Mouse (Mus musculus): ENCODE data around the gene Hoxa13. TPM values are rescaled to one million over a fixed set of nuclear protein-coding genes. Genes with fewer than 3 reads are reported as not detected.

Hoxa13 gene
- polyA plus RNA-seq, 1 experiment from 2014 or later: 0.26 TPM

DNA sequence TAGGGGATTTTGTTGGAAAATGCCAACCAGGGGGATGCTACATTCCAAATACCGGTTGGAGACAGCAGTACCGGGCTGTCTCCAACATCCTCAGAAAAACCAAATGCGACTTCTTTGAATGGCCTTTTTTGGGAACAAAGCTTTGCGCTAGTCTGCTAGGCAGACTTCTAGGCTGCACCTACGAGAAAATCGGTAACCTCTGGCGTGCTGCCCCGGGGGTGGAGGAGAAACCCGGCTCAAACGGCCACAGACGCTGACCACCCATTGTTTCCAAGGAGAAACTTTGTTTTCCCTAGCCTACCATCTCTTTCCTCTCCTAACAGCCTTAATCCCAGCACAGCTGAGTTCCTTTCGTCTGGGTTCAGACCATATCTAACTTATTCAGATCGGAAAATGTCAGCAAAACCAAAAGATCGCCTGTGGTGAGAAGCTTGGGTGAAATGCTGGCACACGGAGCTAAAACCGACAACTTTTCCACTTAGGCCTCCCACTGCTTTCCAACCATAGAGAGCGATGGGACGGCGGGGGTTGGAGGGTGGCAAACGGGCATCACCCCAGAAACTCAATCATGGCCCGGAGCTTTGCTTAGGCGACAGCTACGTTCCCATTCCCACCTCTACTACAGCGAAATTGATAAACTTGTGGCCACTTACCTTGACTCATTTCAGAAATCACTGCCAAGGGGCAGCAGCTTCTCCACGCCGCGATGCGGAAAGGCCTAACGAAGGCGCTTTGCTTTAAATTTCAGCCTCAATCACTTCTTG is 20.9 kb downstream of the Hoxa13 start:
- Histone ChIP-seq H3K9me3 (replicated peaks) (no peaks in the 10 kb centered on the region), H3K27me3 (replicated peaks) (peaks cover 46% of the 10 kb centered on the region), H3K4me1 (peaks cover 26% of the 10 kb centered on the region), H3K36me3 (no peaks in the 10 kb centered on the region), H3K4me2 (peak overlapping the region; percentile 57), H3K27ac (replicated peaks) (peak overlapping the region; percentile 91), H3K4me3 (replicated peaks) (peak overlapping the region; percentile 57), H3K9ac (replicated peaks) (peak overlapping the region; percentile 65)
- no peak for ATAC-seq (ENCODE audit: low FRiP score)
- WGBS: 2% methylated on average over 30 of the region's 30 CpGs

DNA sequence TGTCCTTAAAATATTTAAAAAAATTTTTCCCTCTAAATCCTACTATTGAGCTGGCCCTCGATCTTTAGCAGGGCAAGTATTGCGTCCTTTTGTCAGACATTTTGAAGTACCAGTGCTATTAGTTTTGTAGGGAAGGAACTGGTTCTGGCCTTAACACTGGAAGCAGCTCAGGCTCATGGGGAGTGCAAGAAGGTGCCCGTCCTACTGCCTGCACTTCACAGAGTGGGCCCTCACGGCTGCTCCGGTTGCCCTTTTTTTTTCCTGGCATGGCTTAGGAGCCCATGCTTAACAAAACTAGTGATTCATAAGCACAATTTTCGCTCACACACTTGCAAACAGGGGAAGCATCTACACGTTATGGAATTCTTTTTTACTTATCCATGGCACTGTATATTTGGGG is 21.7 kb downstream of the Hoxa13 start:
- H3K4me1 ChIP-seq: peaks cover 30% of the 10 kb centered on the region
- H3K4me3 ChIP-seq (replicated peaks): peak overlapping the region; percentile 57
- peaks cover 45% of the 10 kb centered on the region for H3K27me3 ChIP-seq (replicated peaks)
- no peak overlapping the region for H3K9ac ChIP-seq (replicated peaks)
- H3K9me3 ChIP-seq (replicated peaks): no peaks in the 10 kb centered on the region
- H3K4me2 ChIP-seq: peak overlapping the region; percentile 57
- no peak for ATAC-seq (ENCODE audit: low FRiP score)
- H3K36me3 ChIP-seq: no peaks in the 10 kb centered on the region
- WGBS: 4% methylated on average over 7 of the region's 7 CpGs
- H3K27ac ChIP-seq (replicated peaks): no peak overlapping the region

DNA sequence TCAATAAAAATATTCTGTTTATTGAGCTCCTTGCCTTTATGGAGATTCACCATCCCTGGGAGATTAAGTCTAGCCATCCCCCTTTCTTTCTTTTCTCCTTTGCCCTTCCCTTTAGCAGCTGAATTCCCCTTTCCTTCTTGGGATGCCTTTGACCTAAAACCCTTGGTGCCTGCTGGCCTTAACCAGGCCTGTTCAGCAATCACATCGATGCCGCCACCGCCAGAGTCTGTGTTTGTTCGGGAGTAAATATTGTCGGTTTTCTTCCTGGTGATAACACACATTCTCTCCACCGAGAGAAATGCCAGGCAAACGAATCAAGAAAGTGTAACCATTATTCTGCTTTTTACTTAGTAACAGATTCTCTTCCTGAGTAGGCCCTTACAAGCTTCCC is 22.5 kb downstream of the Hoxa13 start:
- 4% methylated on average over 7 of the region's 7 CpGs for WGBS
- Histone ChIP-seq H3K36me3 (no peaks in the 10 kb centered on the region), H3K27me3 (replicated peaks) (peaks cover 37% of the 10 kb centered on the region), H3K4me2 (peak overlapping the region; percentile 57), H3K9me3 (replicated peaks) (no peaks in the 10 kb centered on the region), H3K9ac (replicated peaks) (peak overlapping the region; percentile 31), H3K4me3 (replicated peaks) (peak overlapping the region; percentile 57), H3K27ac (replicated peaks) (peak overlapping the region; percentile 69), H3K4me1 (peaks cover 35% of the 10 kb centered on the region)
- no peak for ATAC-seq (ENCODE audit: low FRiP score)

DNA sequence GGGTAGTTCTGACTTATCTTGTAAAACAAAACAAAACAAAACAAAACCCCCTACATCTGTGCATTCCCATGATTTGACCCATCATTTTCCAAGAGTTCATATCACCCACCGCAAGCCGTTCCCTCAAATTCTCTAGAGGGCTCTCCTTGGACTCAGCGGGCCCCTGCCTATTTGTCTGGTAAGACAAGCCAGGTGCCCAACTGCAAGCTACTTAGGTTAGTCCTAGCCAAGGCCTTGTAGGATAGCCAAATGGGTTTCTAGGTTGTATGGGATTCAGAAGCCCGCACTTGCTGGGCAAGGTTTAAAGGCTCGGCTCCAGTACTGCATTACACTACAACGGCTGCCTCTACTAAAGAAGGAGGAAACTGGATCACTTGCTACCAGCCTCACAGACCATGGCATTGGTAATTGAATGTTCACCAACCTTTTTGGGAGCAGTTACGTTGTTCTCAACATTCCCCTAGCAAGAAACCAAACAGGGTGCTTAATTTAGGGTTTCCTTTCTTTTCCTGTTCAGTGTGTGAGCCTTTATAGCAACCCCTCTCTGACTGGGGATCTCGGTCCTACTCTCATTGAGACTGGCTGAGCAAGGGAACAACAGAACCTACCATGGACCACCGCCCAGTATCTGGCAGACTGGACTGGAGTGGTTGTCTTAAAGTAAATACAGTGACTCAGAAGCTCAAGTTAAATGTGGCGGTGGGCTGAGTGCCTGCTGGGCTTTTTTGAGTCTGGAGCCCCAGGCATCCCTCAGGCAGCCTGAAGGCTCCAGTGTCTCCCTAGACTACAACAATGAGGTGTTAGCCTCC is 23.1 kb downstream of the Hoxa13 start:
- H3K4me3 ChIP-seq (replicated peaks): peak overlapping the region; percentile 57
- H3K9me3 ChIP-seq (replicated peaks): no peaks in the 10 kb centered on the region
- peak overlapping the region; percentile 31 for H3K9ac ChIP-seq (replicated peaks)
- WGBS: 15% methylated on average over 10 of the region's 10 CpGs
- H3K4me2 ChIP-seq: peak overlapping the region; percentile 57
- no peaks in the 10 kb centered on the region for H3K36me3 ChIP-seq
- peak overlapping the region; percentile 69 for H3K27ac ChIP-seq (replicated peaks)
- H3K27me3 ChIP-seq (replicated peaks): peaks cover 31% of the 10 kb centered on the region
- H3K4me1 ChIP-seq: peaks cover 35% of the 10 kb centered on the region
- ATAC-seq (ENCODE audit: low FRiP score): no peak

DNA sequence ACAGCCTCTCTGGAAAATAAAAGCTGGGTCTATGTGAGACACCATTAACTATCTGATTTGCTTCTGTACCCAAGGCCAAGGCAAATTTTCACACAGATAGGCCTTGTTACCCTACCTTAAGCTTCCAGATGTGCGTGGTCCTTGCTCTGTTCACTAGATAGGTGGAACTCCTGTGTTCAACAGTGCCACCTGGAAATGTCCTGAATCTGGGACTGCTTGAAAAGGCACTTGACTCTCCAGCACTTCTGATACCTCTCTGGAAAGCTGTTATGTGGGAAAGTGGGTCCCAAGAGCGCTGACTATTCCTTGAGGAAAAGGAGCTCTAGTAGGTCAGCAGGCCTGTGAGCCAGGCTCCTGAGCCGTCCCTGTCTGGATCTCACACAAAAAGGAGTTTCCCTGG is 23.9 kb downstream of the Hoxa13 start:
- Histone ChIP-seq H3K27ac (replicated peaks) (peak overlapping the region; percentile 45), H3K36me3 (no peaks in the 10 kb centered on the region), H3K4me2 (peak overlapping the region; percentile 57), H3K4me3 (replicated peaks) (peak overlapping the region; percentile 57), H3K9ac (replicated peaks) (peak overlapping the region; percentile 31; the same call in 1 of the 2 replicates), H3K9me3 (replicated peaks) (no peaks in the 10 kb centered on the region), H3K4me1 (peaks cover 35% of the 10 kb centered on the region), H3K27me3 (replicated peaks) (peaks cover 27% of the 10 kb centered on the region)
- ATAC-seq (ENCODE audit: low FRiP score): no peak
- WGBS: 27% methylated on average over 3 of the region's 3 CpGs

GRCm38 (mm10) chr6:52235866-52236265 is 24.8 kb downstream of the Hoxa13 start:
- WGBS: 30% methylated on average over 6 of the region's 6 CpGs
- H3K4me3 ChIP-seq (replicated peaks): peak overlapping the region; percentile 57; the same call in 1 of the 2 replicates
- peaks cover 18% of the 10 kb centered on the region for H3K27me3 ChIP-seq (replicated peaks)
- peak overlapping the region; percentile 57 for H3K4me2 ChIP-seq
- ATAC-seq (ENCODE audit: low FRiP score): no peak
- H3K27ac ChIP-seq (replicated peaks): 0 out of 2 replicates have a peak overlapping the region, but pooled peaks have one; percentile 45
- 0 out of 2 replicates have a peak overlapping the region, but pooled peaks have one; percentile 21 for H3K9ac ChIP-seq (replicated peaks)
- no peaks in the 10 kb centered on the region for H3K9me3 ChIP-seq (replicated peaks)
- no peaks in the 10 kb centered on the region for H3K36me3 ChIP-seq
- H3K4me1 ChIP-seq: peaks cover 29% of the 10 kb centered on the region

DNA sequence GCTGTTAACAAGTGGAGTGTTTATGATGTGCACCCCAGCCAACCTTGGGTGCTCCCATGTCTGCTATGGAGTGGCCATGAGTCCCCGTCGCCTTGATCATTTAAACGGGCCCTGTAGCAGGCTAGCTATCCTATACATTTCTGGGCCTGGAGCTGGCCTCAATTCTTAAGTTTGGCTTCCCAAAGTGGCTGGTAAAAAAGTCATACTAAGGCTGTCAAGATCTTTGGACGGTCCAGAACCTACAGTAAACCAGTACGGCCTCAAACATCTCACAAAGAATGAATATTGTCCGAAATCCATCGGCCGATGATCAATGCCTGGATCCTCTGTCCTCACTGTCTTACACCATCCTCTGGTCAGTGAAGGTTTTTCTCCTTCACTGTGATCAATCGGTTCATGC is 25.4 kb downstream of the Hoxa13 start:
- Histone ChIP-seq H3K9ac (replicated peaks) (0 out of 2 replicates have a peak overlapping the region, but pooled peaks have one; percentile 21), H3K9me3 (replicated peaks) (no peaks in the 10 kb centered on the region), H3K4me3 (replicated peaks) (peak overlapping the region; percentile 57), H3K27ac (replicated peaks) (peak overlapping the region; percentile 82), H3K27me3 (replicated peaks) (peaks cover 17% of the 10 kb centered on the region), H3K4me1 (peaks cover 26% of the 10 kb centered on the region), H3K36me3 (no peaks in the 10 kb centered on the region), H3K4me2 (peak overlapping the region; percentile 57)
- ATAC-seq (ENCODE audit: low FRiP score): no peak
- WGBS: 23% methylated on average over 9 of the region's 9 CpGs

GRCm38 (mm10) chr6:52234428-52235140 is 26.1 kb downstream of the Hoxa13 start:
- Histone ChIP-seq H3K4me2 (peak overlapping the region; percentile 57), H3K27ac (replicated peaks) (peak overlapping the region; percentile 82), H3K9ac (replicated peaks) (peak overlapping the region; percentile 65), H3K36me3 (no peaks in the 10 kb centered on the region), H3K9me3 (replicated peaks) (no peaks in the 10 kb centered on the region), H3K4me1 (peaks cover 26% of the 10 kb centered on the region), H3K4me3 (replicated peaks) (peak overlapping the region; percentile 57), H3K27me3 (replicated peaks) (peaks cover 17% of the 10 kb centered on the region)
- ATAC-seq (ENCODE audit: low FRiP score): peak; percentile 76
- 1% methylated on average over 59 of the region's 68 CpGs for WGBS

GRCm38 (mm10) chr6:52233546-52234427 is 26.9 kb downstream of the Hoxa13 start:
- no peaks in the 10 kb centered on the region for H3K36me3 ChIP-seq
- peak overlapping the region; percentile 82 for H3K27ac ChIP-seq (replicated peaks)
- peaks cover 17% of the 10 kb centered on the region for H3K27me3 ChIP-seq (replicated peaks)
- H3K9me3 ChIP-seq (replicated peaks): no peaks in the 10 kb centered on the region
- H3K4me2 ChIP-seq: peak overlapping the region; percentile 57
- ATAC-seq (ENCODE audit: low FRiP score): peak; percentile 16; the same call in 1 of the 2 replicates
- H3K9ac ChIP-seq (replicated peaks): peak overlapping the region; percentile 65
- H3K4me3 ChIP-seq (replicated peaks): peak overlapping the region; percentile 57
- 2% methylated on average over 70 of the region's 70 CpGs for whole genome bisulfite sequencing
- H3K4me1 ChIP-seq: peaks cover 26% of the 10 kb centered on the region

GRCm38 (mm10) chr6:52232984-52233545 is 27.6 kb downstream of the Hoxa13 start:
- Histone ChIP-seq H3K4me2 (peak overlapping the region; percentile 57), H3K9ac (replicated peaks) (peak overlapping the region; percentile 65), H3K4me3 (replicated peaks) (peak overlapping the region; percentile 57), H3K27ac (replicated peaks) (peak overlapping the region; percentile 82), H3K4me1 (peaks cover 30% of the 10 kb centered on the region), H3K36me3 (no peaks in the 10 kb centered on the region), H3K27me3 (replicated peaks) (peaks cover 17% of the 10 kb centered on the region), H3K9me3 (replicated peaks) (no peaks in the 10 kb centered on the region)
- no peak for ATAC-seq (ENCODE audit: low FRiP score)
- 3% methylated on average over 23 of the region's 23 CpGs for WGBS

All from neural tube, embryonic 15.5 days (tissue).